Mouse (Mus musculus) CH12.LX (cell line): ENCODE data around the gene Il2rb. TPM values are rescaled to one million over a fixed set of nuclear protein-coding genes. Genes with fewer than 3 reads are reported as not detected.

Experiments used
- DNase-seq: peaks from one replicate; pipeline ENCODE4 v3.0.0-alpha.2; 2013; ENCODE audit errors: extremely low read depth
- H3K27ac ChIP-seq: 2 replicates; pipeline ENCODE4 v1.5.1; 2012; ENCODE audit warnings: low read depth, mild to moderate bottlenecking, control low read depth, moderate library complexity; ENCODE audit not compliant: insufficient read depth
- H3K27me3 ChIP-seq: replicated peaks from 2 replicates; pipeline ENCODE3; 2012; ENCODE audit warnings: inconsistent platforms
- H3K36me3 ChIP-seq, 2 experiments: replicated peaks in 1 of 2; 2 replicates each; pipeline versions ENCODE3 to v1.6.1; 2012; ENCODE audit warnings: inconsistent platforms in 1 of 2, low read length in 1 of 2, mild to moderate bottlenecking in 1 of 2, mixed read lengths in 1 of 2, moderate library complexity in 1 of 2; ENCODE audit not compliant: control insufficient read depth in 1 of 2, insufficient read depth in 1 of 2
- H3K4me1 ChIP-seq, 2 experiments: 2 replicates each; pipeline ENCODE4 v1.6.1; 2012; ENCODE audit warnings: inconsistent platforms in 1 of 2, moderate library complexity in 1 of 2; ENCODE audit not compliant: insufficient read depth in 2 of 2, control insufficient read depth in 1 of 2
- H3K4me2 ChIP-seq: 2 replicates; pipeline ENCODE4 v1.6.1; 2012; ENCODE audit warnings: low read depth, mild to moderate bottlenecking, control low read depth; ENCODE audit not compliant: poor library complexity, insufficient read depth, severe bottlenecking
- H3K4me3 ChIP-seq, 3 experiments: fragments of 150-350 bp in 1 of 3; sonication (generic) in 1 of 3; replicated peaks in 1 of 3; 2 replicates each; pipeline versions ENCODE3 to v1.5.1; 2011 to 2012; ENCODE audit warnings: low read depth in 2 of 3, low read length in 2 of 3, mild to moderate bottlenecking in 2 of 3, moderate library complexity in 2 of 3, control low read depth in 1 of 3, improper control_type of control experiment in 1 of 3, inconsistent platforms in 1 of 3, mixed read lengths in 1 of 3; ENCODE audit not compliant: poor library complexity in 1 of 3
- H3K79me2 ChIP-seq: replicated peaks from 2 replicates; pipeline ENCODE4 v1.6.1; 2012; ENCODE audit warnings: mild to moderate bottlenecking, moderate library complexity; ENCODE audit not compliant: control insufficient read depth, poor library complexity, insufficient read depth, severe bottlenecking; ENCODE audit errors: extremely low read depth
- H3K9ac ChIP-seq: 2 replicates; pipeline ENCODE4 v1.6.1; 2012; ENCODE audit warnings: low read depth, mild to moderate bottlenecking, control low read depth, moderate library complexity; ENCODE audit not compliant: insufficient read depth
- H3K9me3 ChIP-seq: replicated peaks from 2 replicates; pipeline ENCODE3; 2012; ENCODE audit warnings: low read length, inconsistent platforms, mixed read lengths
- BHLHE40 ChIP-seq: IDR thresholded peaks from 2 replicates; pipeline ENCODE4 v1.6.1; 2011; ENCODE audit warnings: mild to moderate bottlenecking, low read depth, low read length, improper control_type of control experiment
- CHD2 ChIP-seq: IDR thresholded peaks from 2 replicates; pipeline ENCODE4 v1.6.1; 2011; ENCODE audit warnings: low read length, improper control_type of control experiment
- CTCF ChIP-seq, 2 experiments: IDR thresholded peaks in 1 of 2; conservative IDR thresholded peaks in 1 of 2; 2 replicates each; pipeline ENCODE4 v1.5.1; 2011 to 2012; ENCODE audit warnings: low read depth in 2 of 2, low read length in 2 of 2, improper control_type of control experiment in 1 of 2, inconsistent platforms in 1 of 2, mild to moderate bottlenecking in 1 of 2, moderate library complexity in 1 of 2
- E2F4 ChIP-seq: IDR thresholded peaks from 2 replicates; pipeline ENCODE4 v1.6.1; 2011; ENCODE audit warnings: low read depth, low read length, improper control_type of control experiment; ENCODE audit not compliant: insufficient replicate concordance
- ELF1 ChIP-seq: IDR thresholded peaks from 2 replicates; pipeline ENCODE4 v1.6.1; 2014; ENCODE audit warnings: low read depth, mild to moderate bottlenecking, inconsistent platforms, low read length, improper control_type of control experiment
- EP300 ChIP-seq: IDR thresholded peaks from 2 replicates; pipeline ENCODE4 v1.6.1; 2011; ENCODE audit warnings: low read length, improper control_type of control experiment
- ETS1 ChIP-seq: conservative IDR thresholded peaks from 2 replicates; pipeline ENCODE4 v1.6.1; 2012; ENCODE audit warnings: low read depth, mild to moderate bottlenecking, inconsistent platforms, low read length, improper control_type of control experiment, moderate library complexity
- GABPA ChIP-seq: IDR thresholded peaks from 2 replicates; pipeline ENCODE4 v1.6.1; 2012; ENCODE audit warnings: low read depth, low read length, improper control_type of control experiment, inconsistent platforms; ENCODE audit not compliant: insufficient replicate concordance
- IRF4 ChIP-seq: IDR thresholded peaks from 2 replicates; pipeline ENCODE4 v1.6.1; 2014; ENCODE audit warnings: low read depth, mild to moderate bottlenecking, inconsistent platforms, low read length, improper control_type of control experiment
- JUN ChIP-seq: IDR thresholded peaks from 2 replicates; pipeline ENCODE4 v1.6.1; 2011; ENCODE audit warnings: low read depth, mild to moderate bottlenecking, low read length, improper control_type of control experiment, moderate library complexity; ENCODE audit not compliant: insufficient read depth
- KAT2A ChIP-seq: IDR thresholded peaks from 2 replicates; pipeline ENCODE4 v1.6.1; 2012; ENCODE audit warnings: low read length, improper control_type of control experiment, inconsistent platforms; ENCODE audit not compliant: insufficient replicate concordance
- MAFK ChIP-seq: IDR thresholded peaks from 2 replicates; pipeline ENCODE4 v1.6.1; 2011; ENCODE audit warnings: low read length, improper control_type of control experiment; ENCODE audit not compliant: insufficient replicate concordance
- MEF2A ChIP-seq: IDR thresholded peaks from 2 replicates; pipeline ENCODE4 v1.6.1; 2014; ENCODE audit warnings: low read depth, mild to moderate bottlenecking, inconsistent platforms, low read length, improper control_type of control experiment, borderline replicate concordance
- MXI1 ChIP-seq: IDR thresholded peaks from 2 replicates; pipeline ENCODE4 v1.6.1; 2011; ENCODE audit warnings: mild to moderate bottlenecking, low read depth, low read length, improper control_type of control experiment
- NRF1 ChIP-seq: IDR thresholded peaks from 2 replicates; pipeline ENCODE4 v1.6.1; 2014; ENCODE audit warnings: low read depth, mild to moderate bottlenecking, inconsistent platforms, low read length, improper control_type of control experiment, moderate library complexity
- POLR2AphosphoS2 ChIP-seq: IDR thresholded peaks from 2 replicates; pipeline ENCODE4 v1.6.1; 2011; ENCODE audit warnings: low read depth, low read length, improper control_type of control experiment
- RCOR1 ChIP-seq: conservative IDR thresholded peaks from 2 replicates; pipeline ENCODE4 v1.6.1; 2012; ENCODE audit warnings: low read depth, mild to moderate bottlenecking, inconsistent platforms, low read length, improper control_type of control experiment
- SIN3A ChIP-seq: IDR thresholded peaks from 2 replicates; pipeline ENCODE4 v1.6.1; 2012; ENCODE audit warnings: low read length, improper control_type of control experiment, inconsistent platforms
- TBP ChIP-seq: conservative IDR thresholded peaks from 2 replicates; pipeline ENCODE4 v1.6.1; 2011; ENCODE audit warnings: low read depth, low read length, improper control_type of control experiment
- UBTF ChIP-seq: IDR thresholded peaks from 2 replicates; pipeline ENCODE4 v1.6.1; 2012; ENCODE audit warnings: low read depth, mild to moderate bottlenecking, inconsistent platforms, low read length, improper control_type of control experiment, moderate library complexity
- USF1 ChIP-seq: IDR thresholded peaks from 2 replicates; pipeline ENCODE4 v1.6.1; 2014; ENCODE audit warnings: low read depth, mild to moderate bottlenecking, inconsistent platforms, low read length, improper control_type of control experiment
- USF2 ChIP-seq: conservative IDR thresholded peaks from 2 replicates; pipeline ENCODE4 v1.6.1; 2011; ENCODE audit warnings: low read depth, low read length, improper control_type of control experiment
- ZKSCAN1 ChIP-seq: IDR thresholded peaks from 2 replicates; pipeline ENCODE4 v1.6.1; 2012; ENCODE audit warnings: low read depth, inconsistent platforms, low read length, improper control_type of control experiment, borderline replicate concordance
- ZNF384 ChIP-seq: IDR thresholded peaks from 2 replicates; pipeline ENCODE4 v1.6.1; 2012; ENCODE audit warnings: low read depth, low read length, improper control_type of control experiment, inconsistent platforms
- dilution Hi-C: fragments of 300-500 bp; cut with MboI; formaldehyde crosslinking; loops from 2 replicates; pipeline ENCODE4 v1.14.3; 2020; ENCODE audit warnings: low sequenced_read_pairs; ENCODE audit not compliant: extremely low pct_unique_long_range_greater_than_20kb, extremely low pct_ligation_motif_present
- in situ Hi-C: fragments of 300-500 bp; cut with MboI; formaldehyde crosslinking; loops from 3 replicates; pipeline ENCODE4 v1.14.3; 2019; ENCODE audit warnings: low sequenced_read_pairs, low pct_ligation_motif_present, low pct_unique_long_range_greater_than_20kb, mixed read lengths
- polyA plus RNA-seq: library from polyadenylated mRNA; unstranded; fragments of >175 nt; gene quantifications from 2 replicates; pipeline ENCODE4 v1.2.1, GENCODE M21; 2012; ENCODE audit warnings: low read depth; ENCODE audit not compliant: insufficient read length
- total RNA-seq, 2 experiments: library from RNA; depleted of rRNA; stranded (reverse); fragments of 300-350 nt in 1 of 2; fragments of >200 nt in 1 of 2; gene quantifications; 2 replicates each; pipeline ENCODE4 v1.2.3; 2012 to 2014

Gene Il2rb
- total and polyA plus RNA-seq, 3 experiments, result 31.2 to 60.0 (median 32.1) TPM

GRCm38 (mm10) chr15:78531901-78532469 is 36.9 kb upstream of the Il2rb start (continued):
- TF ChIP-seq E2F4 (no peak), ETS1 (no peak; the same call in 1 of the 2 replicates), POLR2AphosphoS2 (no peak), CTCF (conservative IDR thresholded peaks at IDR 0.05 in 1 of 2, IDR thresholded peaks at IDR 0.05 in 1 of 2; ENCODE audit: low read depth in 2 of 2, low read length in 2 of 2) (peak; percentile 72 to 88), MAFK (no peak), ELF1 (peak; percentile 23; the same call in 1 of the 2 replicates), JUN (no peak), UBTF (no peak), IRF4 (peak; percentile 62; the same call in 1 of the 2 replicates)
- TF ChIP-seq, all 38 proteins: peak for 14

GRCm38 (mm10) chr15:78531451-78531720 is 36.3 kb upstream of the Il2rb start:
- in situ Hi-C loops (loop anchor here (10.0 to 25.0 kb wide), 4 partner anchors 87 to 569 kb away; partner anchors contain the start of genes Eif3d and Foxred2), dilution Hi-C loops (no loop called here)
- TF ChIP-seq BHLHE40, result no peak
- TF ChIP-seq NRF1, result no peak
- no peak for TF ChIP-seq CTCF (conservative IDR thresholded peaks at IDR 0.05 in 1 of 2, IDR thresholded peaks at IDR 0.05 in 1 of 2; ENCODE audit: low read depth in 2 of 2, low read length in 2 of 2)
- no peak for TF ChIP-seq ZNF384
- TF ChIP-seq ZKSCAN1, result no peak
- no peak for TF ChIP-seq MXI1
- TF ChIP-seq IRF4, result no peak
- TF ChIP-seq USF2, result no peak
- no peak for TF ChIP-seq CHD2
- TF ChIP-seq JUN, result no peak
- no peak for TF ChIP-seq SIN3A
- TF ChIP-seq RCOR1, result no peak
- no peak for TF ChIP-seq TBP
- TF ChIP-seq USF1, result no peak
- TF ChIP-seq KAT2A, result no peak
- no peak for TF ChIP-seq E2F4
- TF ChIP-seq GABPA, result no peak
- TF ChIP-seq MEF2A, result no peak
- no peak for TF ChIP-seq EP300
- no peak overlapping the region for H3K27ac ChIP-seq
- no peak for DNase-seq
- no peaks in the 10 kb centered on the region for H3K27me3 ChIP-seq
- H3K4me2 ChIP-seq, result no peak overlapping the region
- H3K36me3 ChIP-seq, result peaks cover 0 to 9% of the 10 kb centered on the region in 2 experiments
- no peaks in the 10 kb centered on the region for H3K9me3 ChIP-seq
- peak overlapping the region in 1 of 3 experiments; percentile 44 for H3K4me3 ChIP-seq
- H3K4me1 ChIP-seq, result peaks cover 25 to 49% of the 10 kb centered on the region in 2 experiments
- no peaks in the 10 kb centered on the region for H3K79me2 ChIP-seq
- H3K9ac ChIP-seq, result no peak overlapping the region
